Mouse (Mus musculus) cerebellum, adult 9-10 months (tissue): ENCODE measurements around the gene Ston2.

Experiments
- DNase-seq: peaks from one replicate; pipeline ENCODE4 v3.0.0; 2022

Ston2 gene

GRCm38 (mm10) chr12:91588670-91589541, 199.3 kb downstream of the Ston2 start:
- peak; percentile 67 for DNase-seq

GRCm38 (mm10) chr12:91588176-91588669, 200.0 kb downstream of the Ston2 start:
- peak; percentile 97 for DNase-seq

DNA sequence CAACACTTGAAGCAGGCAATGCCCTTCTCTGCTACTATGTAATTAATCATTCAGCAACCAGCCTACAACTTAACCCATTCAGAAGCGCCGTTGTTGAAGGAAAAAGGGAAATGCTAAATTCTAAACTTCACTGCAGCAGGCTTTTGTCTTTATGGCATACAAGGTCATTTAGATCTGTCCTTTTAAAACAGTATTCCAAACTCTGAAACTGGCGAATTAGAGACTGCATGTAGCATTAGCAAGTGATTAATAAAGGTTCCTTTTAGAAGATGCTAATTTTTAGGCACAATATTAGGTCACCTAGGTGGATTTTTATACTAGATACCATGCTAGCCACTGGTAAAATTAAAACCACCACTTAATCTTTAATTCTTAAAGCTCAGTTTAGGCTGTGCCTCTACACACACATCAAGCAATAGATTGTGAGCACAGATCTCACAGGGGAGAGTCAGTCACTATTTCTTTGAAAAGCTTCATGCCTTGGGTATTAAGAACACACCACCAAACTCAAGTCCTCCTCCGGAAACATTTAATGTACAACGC, 200.6 kb downstream of the Ston2 start:
- DNase-seq = no peak

DNA sequence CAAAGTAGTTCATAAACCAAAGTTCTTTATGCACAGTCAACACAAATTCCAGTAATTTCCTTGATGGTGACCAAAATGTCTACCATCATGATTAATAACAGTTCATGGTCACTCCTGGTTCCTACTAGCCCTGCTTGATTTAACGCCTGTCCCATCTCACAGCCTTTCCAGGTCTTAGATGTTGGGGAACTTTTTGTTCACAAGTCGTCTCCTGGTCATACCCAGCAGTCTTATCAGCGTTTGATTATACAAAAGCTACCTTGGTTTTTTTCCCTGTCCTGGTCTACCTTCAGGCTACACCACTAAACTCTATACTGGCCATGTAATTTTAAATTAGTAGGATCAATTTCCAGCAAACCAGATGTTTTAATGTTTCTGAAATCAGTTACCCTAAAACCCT, 201.1 kb downstream of the Ston2 start:
- peak; percentile 48 for DNase-seq

GRCm38 (mm10) chr12:91585815-91586214, 202.4 kb downstream of the Ston2 start:
- DNase-seq = peak; percentile 25

GRCm38 (mm10) chr12:91585206-91585605, 203.0 kb downstream of the Ston2 start:
- DNase-seq = no peak

DNA sequence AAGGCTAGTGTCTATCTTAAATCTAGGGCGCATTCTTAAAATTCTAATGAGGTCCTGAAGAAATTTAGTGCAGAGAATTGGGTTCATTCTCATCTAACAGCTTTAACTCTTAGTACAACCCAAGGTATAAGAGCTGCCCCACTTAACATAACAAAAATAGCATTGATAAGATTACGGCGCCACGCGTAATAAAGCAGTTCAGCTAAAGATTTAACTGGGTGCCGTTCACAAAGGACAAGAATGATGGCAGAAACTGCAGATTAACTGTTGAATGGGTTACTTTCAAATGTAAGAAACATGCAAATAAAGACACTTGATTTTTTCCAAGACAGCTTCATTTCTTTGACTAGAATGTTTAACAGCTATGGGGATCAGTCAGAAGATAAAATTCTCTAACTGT, 204.8 kb downstream of the Ston2 start:
- no peak for DNase-seq
